ENCODE assay signal across 20 mouse cellular contexts in the genomic region with DNA sequence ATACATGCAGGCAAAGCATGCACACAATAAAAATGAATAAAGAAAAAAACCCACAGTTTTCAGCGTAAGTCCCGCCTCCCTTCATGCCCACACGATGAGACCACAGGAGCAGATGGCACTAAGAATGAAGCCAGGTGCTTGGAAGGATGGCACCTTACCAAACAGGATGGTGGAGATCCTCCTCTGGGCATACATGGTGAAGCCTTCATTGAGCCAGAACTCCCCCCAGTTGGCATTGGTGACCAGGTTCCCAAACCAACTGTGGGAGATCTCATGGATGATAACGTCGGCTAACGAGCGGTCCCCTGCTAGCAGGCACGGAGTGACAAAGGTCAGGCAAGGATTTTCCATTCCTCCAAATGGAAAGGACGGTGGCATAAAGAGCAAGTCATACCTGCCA. TPM values are rescaled to one million over a fixed set of nuclear protein-coding genes. Genes with fewer than 3 reads are reported as not detected.
DNase-seq lines count a peak whose midpoint lies in the region; ATAC-seq and TF ChIP-seq lines count a peak whose summit lies in the region.
"Had no signal": no experiment of that assay in that cellular context is flagged by ENCODE, and none has a peak within 500 bp of the region (broad histone marks: within the 10 kb centered on the region; RNA-seq: fewer than 3 reads in every experiment).

No protein-coding gene starts in this region.

- ATAC-seq in stomach, postnatal 0 days (ENCODE audit: low FRiP score, low TSS enrichment) = no peak
- ATAC-seq: activated CD4-positive, CD25-positive, alpha-beta regulatory T cell, adult 4 months; forebrain, embryonic 13.5 days; intestine, embryonic 16.5 days had no signal

- WGBS in stomach, postnatal 0 days = 86% methylated on average over 9 of the region's 9 CpGs

- H3K9ac ChIP-seq in stomach, postnatal 0 days (ENCODE audit: low read length) = no peak overlapping the region
- H3K9ac ChIP-seq: forebrain, embryonic 13.5 days; heart, embryonic 12.5 days; hindbrain, embryonic 15.5 days had no signal

- no peak for TF ChIP-seq CTCF in stomach, postnatal 0 days (IDR thresholded peaks at IDR 0.05; ENCODE audit: low read depth)

- intact Hi-C loops in left cerebral cortex, postnatal 4 days (cut with DNase I) = no loop called here

- peaks cover 17% of the 10 kb centered on the region for H3K36me3 ChIP-seq in stomach, postnatal 0 days (ENCODE audit: control insufficient read depth, insufficient read depth, low read length)

- no peaks in the 10 kb centered on the region for H3K4me1 ChIP-seq in stomach, postnatal 0 days (replicated peaks; ENCODE audit: control insufficient read depth, insufficient read depth)
- H3K4me1 ChIP-seq: embryonic facial prominence, embryonic 10.5 days; forebrain, embryonic 13.5 days; heart, embryonic 12.5 days; hindbrain, embryonic 15.5 days had no signal

- peak; percentile 13 for DNase-seq in left cerebral cortex, postnatal 4 days
- DNase-seq in left cerebral cortex, adult 8-10 months (ENCODE audit: low spot score in 2 of 2) = no peak
- DNase-seq in cerebellum, adult 8-10 months = peak; percentile 73
- DNase-seq in cerebellum, postnatal 14 days = peak; percentile 85 to 86
- no peak for DNase-seq in right cerebral cortex, adult 2 months (ENCODE audit: low spot score in 2 of 2)
- no peak for DNase-seq in stomach, postnatal 0 days (ENCODE audit: low spot score)
- no peak for DNase-seq in T-cell, adult 2 months (ENCODE audit: low spot score)
- DNase-seq: adrenal gland, postnatal 14 days; gastrocnemius, adult 2 months; gastrocnemius, postnatal 25 days had no signal

- H3K27ac ChIP-seq in stomach, postnatal 0 days (replicated peaks) = no peak overlapping the region
- H3K27ac ChIP-seq: embryonic facial prominence, embryonic 10.5 days; forebrain, embryonic 13.5 days; gastrocnemius, adult 2 months; hindbrain, embryonic 15.5 days had no signal

- H3K9me3 ChIP-seq in stomach, postnatal 0 days (ENCODE audit: control insufficient read depth, low read length) = no peaks in the 10 kb centered on the region
- H3K9me3 ChIP-seq: embryonic facial prominence, embryonic 10.5 days; forebrain, embryonic 13.5 days; heart, embryonic 12.5 days; hindbrain, embryonic 15.5 days had no signal

- no peak overlapping the region for H3K4me2 ChIP-seq in stomach, postnatal 0 days (replicated peaks; ENCODE audit: low read depth)
- H3K4me2 ChIP-seq: forebrain, embryonic 13.5 days; heart, embryonic 12.5 days; hindbrain, embryonic 15.5 days had no signal

- no peak for TF ChIP-seq EP300 in stomach, postnatal 0 days (optimal IDR thresholded peaks at IDR 0.05)

- H3K4me3 ChIP-seq in stomach, postnatal 0 days (ENCODE audit: low read depth, low read length) = no peak overlapping the region
- H3K4me3 ChIP-seq: embryonic facial prominence, embryonic 10.5 days; forebrain, embryonic 13.5 days; gastrocnemius, adult 2 months; heart, embryonic 12.5 days; hindbrain, embryonic 15.5 days had no signal

- no peaks in the 10 kb centered on the region for H3K27me3 ChIP-seq in stomach, postnatal 0 days (ENCODE audit: control insufficient read depth, insufficient read depth, low read length)
- H3K27me3 ChIP-seq: forebrain, embryonic 13.5 days; heart, embryonic 12.5 days; hindbrain, embryonic 15.5 days had no signal

RNA-seq across cellular contexts. Expression of a gene that starts 12.5 kb away (rescaled TPM):
- total RNA-seq in left cerebral cortex, postnatal 4 days (2021) = 10 to 100 TPM; 57.4 to 60.6 TPM
- 10 to 100 TPM; 47.8 to 53.4 (median 49.7) TPM for total RNA-seq in left cerebral cortex, adult 8-10 months (2022)
- polyA plus RNA-seq in stomach, postnatal 0 days (2015; fragmentation: Nextera tagmentation; extraction: Ambion mirVana) = 54.7 and 61.2 TPM in 2 replicates

RNA-seq across cellular contexts. Expression of a gene that starts 13.0 kb away (rescaled TPM):
- total RNA-seq in left cerebral cortex, postnatal 4 days (2021) = under 1 TPM in 1 of 2 experiments, not detected in 1; 0.24 TPM
- under 1 TPM in 2 of 4 experiments, not detected in 2; 0.19 to 0.20 TPM for total RNA-seq in left cerebral cortex, adult 8-10 months (2022)
- polyA plus RNA-seq in stomach, postnatal 0 days (2015; fragmentation: Nextera tagmentation; extraction: Ambion mirVana) = 152 and 162 TPM in 2 replicates
- total RNA-seq: granulocyte monocyte progenitor cell, adult 5-6 weeks; heart, postnatal 25 days; MEL had no signal
- polyA plus RNA-seq: activated CD4-positive, CD25-positive, alpha-beta regulatory T cell, adult 4 months; C2C12 had no signal

RNA-seq across cellular contexts. Expression of a gene that starts 42.2 kb away (rescaled TPM):
- total RNA-seq in left cerebral cortex, postnatal 4 days (2021) = 100 to 1,000 TPM; 109 to 112 TPM
- total RNA-seq in left cerebral cortex, adult 8-10 months (2022) = 100 to 1,000 TPM; 171 to 192 (median 176) TPM
- polyA plus RNA-seq in stomach, postnatal 0 days (2015; fragmentation: Nextera tagmentation; extraction: Ambion mirVana) = 237 and 250 TPM in 2 replicates

RNA-seq across cellular contexts. Expression of a gene that starts 53.2 kb away (rescaled TPM):
- under 1 TPM; 0.30 to 0.46 TPM for total RNA-seq in left cerebral cortex, postnatal 4 days (2021)
- total RNA-seq in left cerebral cortex, adult 8-10 months (2022) = under 1 TPM; 0.38 to 0.91 (median 0.77) TPM
- polyA plus RNA-seq in stomach, postnatal 0 days (2015; fragmentation: Nextera tagmentation; extraction: Ambion mirVana) = 19.5 and 22.4 TPM in 2 replicates
- total RNA-seq: granulocyte monocyte progenitor cell, adult 5-6 weeks; MEL had no signal
- polyA plus RNA-seq: activated CD4-positive, CD25-positive, alpha-beta regulatory T cell, adult 4 months had no signal

Comparison
In these comparisons a context has a peak if more than half of its experiments do, and no peak if none do; other contexts are left out.
1. DNase-seq: peak in left cerebral cortex, postnatal 4 days (single experiment), cerebellum, adult 8-10 months (single experiment) and cerebellum, postnatal 14 days (2 of 2); none in left cerebral cortex, adult 8-10 months (0 of 2), right cerebral cortex, adult 2 months (0 of 2), stomach, postnatal 0 days (single experiment) and T-cell, adult 2 months (single experiment).